Mouse (Mus musculus): ENCODE data around the gene Mocs3. TPM values are rescaled to one million over a fixed set of nuclear protein-coding genes. Genes with fewer than 3 reads are reported as not detected.

The Mocs3 gene
- polyA plus RNA-seq, 1 experiment from 2014 or later = 7.3 TPM

- 10% methylated on average over 12 of the region's 12 CpGs for WGBS
These were observed 51.2 kb downstream of the Mocs3 start, which contains the start of gene Kcng1 for GRCm38 (mm10) chr2:168281582-168281981. Gene Kcng1, minus strand, starts transcription at chr2:168281736.

More at GRCm38 (mm10) chr2:168281582-168281981, 51.2 kb downstream of the Mocs3 start, which contains the start of gene Kcng1:
- Histone ChIP-seq H3K36me3 (no peaks in the 10 kb centered on the region), H3K4me1 (peaks cover 40% of the 10 kb centered on the region), H3K27me3 (ENCODE audit: insufficient read depth, poor library complexity, severe bottlenecking) (peaks cover 85% of the 10 kb centered on the region), H3K9me3 (peaks cover 6% of the 10 kb centered on the region), H3K4me3 (peak within 1 kb of the TSS; percentile 66), H3K27ac (peak within 1 kb of the TSS; percentile 74)
- DNase-seq (ENCODE audit: low spot score) = no peak

Other genes with a start within 250 kb of the Mocs3 start
- 1.3 and 2.5 TPM in 2 replicates for gene Ripor3, start 220.0 kb upstream of the Mocs3 start, polyA plus RNA-seq (2016; fragmentation: Nextera tagmentation; extraction: Ambion mirVana)
- gene Pard6b, start 149.6 kb upstream of the Mocs3 start, polyA plus RNA-seq (2016; fragmentation: Nextera tagmentation; extraction: Ambion mirVana) = 12.2 and 15.0 TPM in 2 replicates
- 2.2 and 2.5 TPM in 2 replicates for gene Adnp, start 23.5 kb upstream of the Mocs3 start, polyA plus RNA-seq (2016; fragmentation: Nextera tagmentation; extraction: Ambion mirVana)
- gene Gm20716, start 258 bp upstream of the Mocs3 start, polyA plus RNA-seq (2016; fragmentation: Nextera tagmentation; extraction: Ambion mirVana) = 12.5 and 16.6 TPM in 2 replicates
- 79.5 and 84.1 TPM in 2 replicates for gene Dpm1, start within 50 bp of the Mocs3 start, polyA plus RNA-seq (2016; fragmentation: Nextera tagmentation; extraction: Ambion mirVana)
- 2.6 and 4.2 TPM in 2 replicates for gene Kcng1, start 51.1 kb downstream of the Mocs3 start, polyA plus RNA-seq (2016; fragmentation: Nextera tagmentation; extraction: Ambion mirVana)